Mouse (Mus musculus) midbrain, embryonic 10.5 days (tissue): ENCODE measurements around the gene Ninj1. TPM values are rescaled to one million over a fixed set of nuclear protein-coding genes. Genes with fewer than 3 reads are reported as not detected.

Experiments used
- DNase-seq: peaks from one replicate; pipeline ENCODE4 v3.0.0-alpha.2; 2017; ENCODE audit warnings: low spot score
- H3K27ac ChIP-seq: fragments of 300-500 bp; sonication (generic); replicated peaks from 2 replicates; pipeline ENCODE4 v1.5.1; 2016; ENCODE audit warnings: mild to moderate bottlenecking
- H3K27me3 ChIP-seq: fragments of 300-500 bp; sonication (generic); 2 replicates; pipeline ENCODE4 v1.6.1; 2016; ENCODE audit warnings: low read depth, mild to moderate bottlenecking; ENCODE audit not compliant: poor library complexity, severe bottlenecking
- H3K36me3 ChIP-seq: fragments of 300-500 bp; sonication (generic); 2 replicates; pipeline ENCODE4 v1.6.1; 2016; ENCODE audit warnings: mild to moderate bottlenecking, moderate library complexity
- H3K4me1 ChIP-seq: fragments of 300-500 bp; sonication (generic); 2 replicates; pipeline ENCODE4 v1.6.1; 2016
- H3K4me3 ChIP-seq: fragments of 300-500 bp; sonication (generic); 2 replicates; pipeline ENCODE4 v1.5.1; 2016; ENCODE audit warnings: mild to moderate bottlenecking, moderate library complexity
- H3K9me3 ChIP-seq: fragments of 300-500 bp; sonication (generic); replicated peaks from 2 replicates; pipeline ENCODE4 v1.6.1; 2016; ENCODE audit warnings: mild to moderate bottlenecking
- WGBS: fragments of 180-500 bp; shearing (Covaris S2); methylation state at CpG from one replicate; pipeline ENCODE4 v1.1.7; 2016; 5-methylcytosine and 5-hydroxymethylcytosine counted together
- polyA plus RNA-seq: library from polyadenylated mRNA; unstranded; fragments of >200 nt; fragmentation: Nextera tagmentation; extraction: Ambion mirVana; gene quantifications from 2 replicates; pipeline ENCODE4 v1.2.1, GENCODE M21; 2016

Ninj1 gene
- polyA plus RNA-seq = 23.1 and 24.3 TPM in 2 replicates

DNA sequence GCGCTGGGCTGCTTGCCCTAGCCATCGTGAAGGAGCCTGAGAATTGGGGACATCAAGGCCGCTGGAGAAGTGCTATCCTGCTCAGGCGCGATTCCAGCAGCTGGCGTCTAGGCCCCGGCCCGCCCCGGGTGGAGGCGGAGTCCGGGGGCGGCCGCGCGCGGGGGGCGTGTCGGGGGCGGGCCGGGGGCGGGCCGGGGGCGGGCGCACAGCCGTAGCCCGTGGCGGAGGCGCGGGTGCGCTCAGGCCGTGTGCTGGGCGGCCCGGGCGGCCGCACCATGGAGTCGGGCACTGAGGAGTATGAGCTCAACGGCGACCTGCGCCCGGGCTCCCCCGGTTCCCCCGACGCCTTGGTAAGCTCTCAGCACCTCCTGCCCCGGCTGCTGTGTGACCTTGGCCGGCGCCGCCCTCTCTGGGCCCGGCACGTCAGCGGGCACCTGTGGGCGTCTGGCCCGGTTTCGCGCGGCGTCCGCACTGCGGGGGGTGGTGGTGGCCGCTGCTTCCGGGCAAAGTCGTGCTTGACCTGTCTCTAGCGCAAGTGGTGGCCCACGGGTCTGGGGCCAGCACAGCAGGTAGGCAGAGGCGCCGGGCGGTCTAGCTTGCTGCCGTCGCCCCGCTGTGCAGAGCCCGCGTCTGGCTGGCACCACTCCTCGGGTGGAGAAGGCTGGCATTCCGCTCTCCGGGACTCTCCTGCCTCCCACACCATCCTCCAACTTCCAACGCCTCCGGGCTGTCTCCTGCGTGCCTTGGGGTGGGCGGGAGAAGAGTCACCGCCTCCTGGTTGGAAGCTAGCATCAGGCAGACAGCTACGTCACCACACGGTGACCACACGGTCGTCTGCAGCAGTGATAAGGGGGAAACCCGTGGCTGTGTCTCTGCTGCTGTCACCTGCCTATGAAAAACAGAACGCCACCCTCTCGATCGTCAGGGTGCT is at the start of gene Ninj1:
Ninj1 (plus strand) TSS at position 198 of the 931 bp plus-strand sequence.
- H3K27ac ChIP-seq = peak within 1 kb of the TSS; percentile 74
- DNase-seq = peak; percentile 79
- peaks cover 53% of the 10 kb centered on the region for H3K27me3 ChIP-seq
- peak within 1 kb of the TSS; percentile 70 for H3K4me3 ChIP-seq
- H3K4me1 ChIP-seq = peaks cover 48% of the 10 kb centered on the region
- 1% methylated on average over 81 of the region's 87 CpGs for WGBS
- no peaks in the 10 kb centered on the region for H3K36me3 ChIP-seq
- H3K9me3 ChIP-seq = no peaks in the 10 kb centered on the region

DNA sequence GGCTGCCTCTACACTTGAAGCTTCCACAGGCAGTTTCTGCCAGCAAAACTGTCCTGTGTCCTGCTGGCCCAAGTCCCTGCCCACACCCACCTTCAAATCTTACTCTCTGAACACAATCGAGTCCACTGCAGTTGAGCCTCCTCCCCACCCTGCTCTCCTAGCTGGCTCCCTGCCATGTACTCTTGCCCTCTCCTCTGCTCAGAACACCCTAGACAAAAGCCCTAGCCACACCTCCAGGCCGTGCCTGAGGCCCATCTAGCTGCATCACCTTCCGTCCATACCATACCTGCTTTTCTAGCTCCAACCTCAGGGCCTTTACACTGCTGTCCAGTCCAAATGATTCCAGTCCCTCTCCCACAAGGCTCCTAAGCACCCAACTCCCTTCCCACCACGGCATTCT is 46.7 kb upstream of the Ninj1 start:
- H3K9me3 ChIP-seq = no peaks in the 10 kb centered on the region
- peaks cover 20% of the 10 kb centered on the region for H3K27me3 ChIP-seq
- no peak for DNase-seq
- WGBS = 82% methylated on average over 4 of the region's 4 CpGs
- H3K4me3 ChIP-seq = no peak overlapping the region
- H3K36me3 ChIP-seq = peaks cover 8% of the 10 kb centered on the region; the same call in 1 of the 2 replicates
- no peak overlapping the region; the same call in 1 of the 2 replicates for H3K27ac ChIP-seq
- H3K4me1 ChIP-seq = peaks cover 31% of the 10 kb centered on the region

DNA sequence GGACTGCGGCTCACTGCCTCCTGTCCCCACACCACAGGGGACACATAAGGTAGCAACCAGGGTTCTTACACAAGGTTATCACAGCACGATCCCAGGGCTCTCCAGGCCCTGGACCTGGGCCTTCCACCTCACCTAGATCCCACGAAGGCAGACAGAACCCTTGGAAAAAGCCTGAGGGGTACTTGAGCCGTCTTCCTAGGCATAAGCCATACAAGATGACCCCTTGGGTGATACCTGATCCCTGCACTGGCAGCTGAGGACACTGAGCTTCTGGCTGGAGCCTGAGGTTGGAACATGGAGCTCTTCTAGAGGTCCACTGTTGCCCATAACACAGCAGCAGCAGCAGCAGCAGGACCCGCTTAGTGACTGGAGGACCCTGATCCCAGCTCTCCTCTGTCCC is 44.9 kb upstream of the Ninj1 start:
- H3K9me3 ChIP-seq = no peaks in the 10 kb centered on the region
- H3K27ac ChIP-seq = no peak overlapping the region
- no peak overlapping the region for H3K4me3 ChIP-seq
- H3K36me3 ChIP-seq = peaks cover 8% of the 10 kb centered on the region; the same call in 1 of the 2 replicates
- WGBS = 80% methylated on average over 5 of the region's 5 CpGs
- H3K27me3 ChIP-seq = peaks cover 37% of the 10 kb centered on the region
- H3K4me1 ChIP-seq = peaks cover 49% of the 10 kb centered on the region
- DNase-seq = no peak

DNA sequence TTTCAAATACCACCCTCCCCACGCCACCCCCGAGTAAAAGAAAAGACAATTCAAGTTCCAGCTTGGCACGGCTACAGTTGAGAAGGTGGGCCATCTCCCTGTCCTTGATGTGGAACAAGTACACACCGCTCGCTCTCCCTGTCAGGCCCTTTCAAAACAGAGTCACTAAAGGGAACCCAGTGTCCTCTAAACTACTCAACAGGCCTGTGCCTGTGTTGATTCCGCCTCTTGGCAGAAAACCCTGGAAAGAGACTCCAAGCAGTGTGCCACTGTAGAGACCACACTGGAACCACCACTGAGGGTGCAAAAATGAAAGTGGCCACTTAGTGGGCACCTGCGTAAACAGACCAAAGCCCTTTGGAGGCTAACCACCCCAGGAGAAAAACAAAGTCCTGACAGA is 44.0 kb upstream of the Ninj1 start:
- H3K4me3 ChIP-seq = no peak overlapping the region
- no peaks in the 10 kb centered on the region for H3K9me3 ChIP-seq
- DNase-seq = no peak
- peaks cover 43% of the 10 kb centered on the region for H3K27me3 ChIP-seq
- peaks cover 58% of the 10 kb centered on the region for H3K4me1 ChIP-seq
- 94% methylated on average over 7 of the region's 7 CpGs for WGBS
- no peak overlapping the region for H3K27ac ChIP-seq
- peaks cover 8% of the 10 kb centered on the region; the same call in 1 of the 2 replicates for H3K36me3 ChIP-seq

DNA sequence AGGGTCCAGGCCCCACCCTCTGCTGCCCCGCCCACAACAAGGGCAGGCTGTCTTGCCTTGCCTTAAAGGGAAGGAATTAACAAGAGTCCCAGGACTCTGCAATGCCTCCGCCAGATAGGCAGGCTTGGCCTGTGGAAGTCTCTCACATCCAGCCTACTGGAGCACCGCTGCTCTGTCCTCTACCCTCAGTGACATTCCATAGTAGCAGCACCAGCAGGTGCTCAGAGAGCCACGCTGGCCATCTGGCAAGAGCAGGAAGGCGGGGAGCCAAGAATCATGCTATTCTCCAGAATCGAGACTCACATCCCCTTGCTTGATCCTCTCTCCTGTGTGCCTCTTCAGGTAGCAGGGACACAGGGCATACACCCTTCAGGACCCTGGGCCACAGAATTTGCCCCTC is 42.8 kb upstream of the Ninj1 start:
- Histone ChIP-seq H3K4me3 (peak overlapping the region; percentile 11; the same call in 1 of the 2 replicates), H3K36me3 (peaks cover 5% of the 10 kb centered on the region; the same call in 1 of the 2 replicates), H3K27ac (no peak overlapping the region), H3K4me1 (peaks cover 58% of the 10 kb centered on the region), H3K27me3 (peaks cover 54% of the 10 kb centered on the region), H3K9me3 (no peaks in the 10 kb centered on the region)
- 65% methylated on average over 6 of the region's 6 CpGs for WGBS
- no peak for DNase-seq

DNA sequence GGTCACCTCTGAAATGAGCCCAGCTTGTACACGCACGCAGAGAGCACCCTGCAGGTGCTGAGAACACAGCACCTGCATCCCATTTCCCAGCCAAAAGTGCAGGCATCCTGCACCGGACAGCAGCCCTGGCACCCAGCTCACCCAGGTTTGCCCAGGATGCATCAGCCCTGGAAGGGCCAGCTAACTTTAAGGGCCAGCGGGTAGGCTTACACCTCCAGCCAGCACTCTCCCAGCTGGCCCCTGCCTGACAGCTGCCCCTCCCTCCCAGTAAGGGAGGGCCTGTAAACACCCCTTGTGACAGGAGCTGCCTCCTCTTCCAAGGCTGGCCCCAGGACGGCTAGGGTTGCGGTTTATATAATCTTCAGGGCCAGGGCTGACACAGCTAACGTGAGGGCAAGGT is 41.9 kb upstream of the Ninj1 start:
- Histone ChIP-seq H3K4me3 (peak overlapping the region; percentile 92), H3K36me3 (0 out of 2 replicates have a peak, but pooled peaks cover 4% of the 10 kb centered on the region), H3K4me1 (peaks cover 57% of the 10 kb centered on the region), H3K27me3 (peaks cover 63% of the 10 kb centered on the region), H3K27ac (no peak overlapping the region), H3K9me3 (no peaks in the 10 kb centered on the region)
- WGBS = 43% methylated on average over 7 of the region's 7 CpGs
- no peak for DNase-seq

DNA sequence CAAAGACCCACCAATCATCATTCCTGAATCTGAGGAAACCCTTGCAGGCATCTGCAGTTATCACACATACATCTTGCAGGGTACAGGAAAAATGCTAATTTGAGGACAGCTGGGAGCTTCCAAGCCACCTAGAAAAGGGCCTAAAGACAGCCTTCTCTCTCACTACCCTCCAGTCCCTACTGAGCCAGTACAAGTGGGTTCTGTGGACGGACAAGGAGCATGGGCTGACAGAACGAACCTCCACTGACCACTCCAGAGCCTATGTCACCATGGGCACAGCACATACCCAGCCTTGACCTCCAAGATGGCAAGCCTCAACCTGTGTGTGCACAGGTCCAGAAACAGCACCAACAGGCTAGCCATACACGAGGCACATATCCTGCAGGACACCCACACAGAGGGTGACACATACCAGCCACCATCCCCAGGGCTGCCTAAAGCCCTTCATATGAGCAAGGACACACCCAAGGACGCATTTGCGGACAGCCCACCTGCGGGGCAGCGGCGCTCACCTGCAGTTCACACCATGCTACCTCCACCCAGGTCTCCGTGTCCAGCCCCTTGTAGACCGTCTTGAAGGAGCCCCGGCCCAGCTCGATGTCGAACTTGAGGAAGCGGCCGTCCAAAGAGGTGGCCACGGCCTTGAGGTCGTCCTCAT is 41.1 kb upstream of the Ninj1 start:
- no peak for DNase-seq
- H3K4me1 ChIP-seq = peaks cover 54% of the 10 kb centered on the region
- H3K9me3 ChIP-seq = no peaks in the 10 kb centered on the region
- peaks cover 70% of the 10 kb centered on the region for H3K27me3 ChIP-seq
- peak overlapping the region; percentile 84 for H3K27ac ChIP-seq
- H3K4me3 ChIP-seq = peak overlapping the region; percentile 92
- 22% methylated on average over 17 of the region's 17 CpGs for WGBS
- 0 out of 2 replicates have a peak, but pooled peaks cover 4% of the 10 kb centered on the region for H3K36me3 ChIP-seq

DNA sequence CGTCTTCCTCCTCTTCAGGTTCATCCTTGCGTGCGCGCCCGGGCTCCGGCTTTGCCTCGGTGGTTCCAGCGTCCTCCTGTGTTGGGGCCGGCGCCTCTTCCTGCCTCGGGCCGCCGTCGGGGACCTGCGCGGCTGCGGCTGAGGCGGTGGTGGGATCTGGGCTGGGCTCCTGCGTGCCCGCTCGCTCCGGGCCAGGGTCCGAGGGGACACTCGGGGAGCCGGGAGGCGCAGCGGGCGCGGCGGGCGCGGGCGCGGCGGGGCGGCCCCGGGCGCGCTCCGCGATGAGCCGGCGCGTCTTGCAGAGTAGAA is 40.6 kb upstream of the Ninj1 start:
- Histone ChIP-seq H3K9me3 (no peaks in the 10 kb centered on the region), H3K27ac (peak overlapping the region; percentile 84), H3K36me3 (0 out of 2 replicates have a peak, but pooled peaks cover 4% of the 10 kb centered on the region), H3K4me1 (peaks cover 54% of the 10 kb centered on the region), H3K27me3 (peaks cover 70% of the 10 kb centered on the region), H3K4me3 (peak overlapping the region; percentile 92)
- under 1% methylated on average over 44 of the region's 44 CpGs for WGBS
- peak; percentile 49 for DNase-seq

DNA sequence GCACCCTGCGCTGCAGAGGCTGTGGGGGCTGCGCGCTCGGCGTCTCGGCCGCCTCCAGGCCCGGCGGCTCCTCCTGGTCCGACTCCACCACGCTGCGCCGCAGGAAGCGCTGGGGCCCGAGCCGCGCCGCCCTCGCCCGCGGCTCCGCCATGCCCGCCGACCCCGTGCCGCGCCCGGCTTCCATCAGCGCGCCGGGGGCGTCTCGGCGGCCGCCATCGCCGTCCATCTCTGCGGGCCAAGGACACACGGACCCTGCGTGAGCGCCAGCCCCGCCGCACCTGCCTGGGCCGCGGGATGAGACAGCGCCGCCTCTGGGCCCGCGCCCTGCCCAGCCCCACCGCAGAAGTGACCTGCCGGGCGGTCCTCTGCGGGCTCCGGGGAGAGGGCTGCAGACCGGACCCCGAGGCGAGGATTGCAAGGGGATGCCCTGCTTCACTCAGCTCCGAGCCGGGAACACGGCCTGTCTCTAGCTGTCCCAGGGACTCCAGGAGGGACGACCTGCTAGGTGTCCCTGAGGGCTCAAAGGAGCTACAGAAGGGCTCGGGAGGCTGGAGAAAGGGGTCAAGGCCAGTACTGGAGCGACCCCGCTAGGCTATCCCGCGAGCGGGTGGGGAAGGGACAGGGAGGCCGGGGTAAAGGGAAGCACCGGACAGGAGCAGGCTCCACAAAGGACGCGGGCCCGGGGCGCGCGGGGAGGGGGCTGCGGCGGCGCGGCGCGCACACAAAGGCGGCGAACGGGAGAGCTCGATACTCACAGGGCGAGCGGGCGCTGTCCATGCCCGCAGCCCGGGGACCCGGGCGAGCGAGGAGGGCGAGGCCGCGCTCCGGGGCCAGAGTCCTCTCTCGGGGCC is 40.1 kb upstream of the Ninj1 start:
- Histone ChIP-seq H3K4me1 (peaks cover 52% of the 10 kb centered on the region), H3K27ac (peak overlapping the region; percentile 84), H3K4me3 (peak overlapping the region; percentile 92), H3K36me3 (0 out of 2 replicates have a peak, but pooled peaks cover 4% of the 10 kb centered on the region), H3K27me3 (peaks cover 70% of the 10 kb centered on the region), H3K9me3 (no peaks in the 10 kb centered on the region)
- DNase-seq = peak; percentile 80
- WGBS = under 1% methylated on average over 84 of the region's 98 CpGs

DNA sequence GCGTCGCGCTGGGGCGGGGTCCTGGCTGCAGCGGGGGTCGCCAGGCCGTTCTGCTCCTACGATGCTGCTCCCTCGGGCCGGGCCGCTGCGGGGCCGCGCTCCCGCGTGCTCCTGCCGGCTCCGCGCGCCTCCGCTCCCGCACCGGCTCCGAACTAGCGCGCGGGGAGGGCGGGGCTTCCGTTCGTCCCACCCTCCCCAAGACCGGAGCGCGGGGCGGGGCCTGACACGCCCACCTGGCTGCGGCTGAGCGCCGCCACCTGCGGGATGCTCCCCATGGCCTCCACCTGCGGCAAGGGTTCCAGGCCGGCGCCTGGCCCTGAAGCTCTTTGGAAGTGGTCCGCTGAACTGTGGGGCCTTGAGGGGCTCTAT is 39.4 kb upstream of the Ninj1 start, which contains the start of gene Wnk2:
Wnk2 (minus strand) TSS at position 157 of the 369 bp plus-strand sequence.
- DNase-seq = peak; percentile 68
- no peaks in the 10 kb centered on the region for H3K36me3 ChIP-seq
- H3K27me3 ChIP-seq = peaks cover 70% of the 10 kb centered on the region
- 2% methylated on average over 22 of the region's 43 CpGs for WGBS
- no peaks in the 10 kb centered on the region for H3K9me3 ChIP-seq
- H3K27ac ChIP-seq = peak within 1 kb of the TSS; percentile 84
- H3K4me1 ChIP-seq = peaks cover 46% of the 10 kb centered on the region
- H3K4me3 ChIP-seq = peak within 1 kb of the TSS; percentile 92

DNA sequence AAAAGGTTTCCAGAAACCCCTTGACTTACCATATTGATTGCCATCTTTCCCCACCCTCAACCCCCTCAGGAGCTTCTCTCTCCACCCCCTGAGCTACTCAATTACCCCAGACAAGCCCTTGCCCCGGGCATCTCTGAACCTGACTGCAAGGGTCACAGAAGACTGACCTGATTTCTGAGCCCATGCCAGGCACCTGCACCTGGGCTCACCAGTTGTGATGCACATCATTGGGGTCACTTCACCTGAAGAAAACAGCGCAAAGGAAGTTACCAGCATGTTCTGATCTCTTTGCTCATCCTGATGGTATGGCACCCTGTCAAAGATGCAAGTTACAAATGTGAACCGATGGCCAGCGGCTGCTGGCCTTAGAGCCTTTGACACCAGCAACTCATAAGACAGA is 38.6 kb upstream of the Ninj1 start:
- Histone ChIP-seq H3K4me3 (no peak overlapping the region), H3K27me3 (peaks cover 70% of the 10 kb centered on the region)

DNA sequence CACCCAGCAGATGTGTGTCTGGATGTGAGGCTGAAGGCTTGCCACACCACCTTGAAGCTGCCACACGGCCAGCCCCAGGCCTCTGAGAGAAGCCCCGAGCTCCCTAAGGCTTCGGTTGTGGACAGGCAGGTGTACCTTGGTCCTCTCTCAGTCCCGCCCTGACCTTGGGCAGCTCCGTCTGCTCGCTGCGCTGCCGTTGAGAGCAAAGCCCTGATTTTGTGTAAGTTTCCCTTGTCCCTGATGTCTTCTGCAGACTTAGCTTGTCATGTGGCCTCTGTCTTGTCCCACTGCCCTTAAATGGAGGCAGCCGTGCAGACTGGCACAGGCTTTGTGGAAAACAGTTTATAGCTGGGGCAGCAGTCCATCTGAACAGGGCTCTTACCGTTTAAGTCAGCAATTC is 33.3 kb upstream of the Ninj1 start:
- 0 out of 2 replicates have a peak, but pooled peaks cover 7% of the 10 kb centered on the region for H3K9me3 ChIP-seq
- DNase-seq = no peak
- peaks cover 8% of the 10 kb centered on the region; the same call in 1 of the 2 replicates for H3K4me1 ChIP-seq
- H3K36me3 ChIP-seq = no peaks in the 10 kb centered on the region
- no peak overlapping the region for H3K4me3 ChIP-seq
- H3K27ac ChIP-seq = no peak overlapping the region
- peaks cover 21% of the 10 kb centered on the region for H3K27me3 ChIP-seq
- 85% methylated on average over 10 of the region's 10 CpGs for WGBS

More for the DNA sequence above, 38.6 kb upstream of the Ninj1 start:
- Histone ChIP-seq H3K27ac (no peak overlapping the region), H3K36me3 (no peaks in the 10 kb centered on the region), H3K9me3 (no peaks in the 10 kb centered on the region), H3K4me1 (peaks cover 45% of the 10 kb centered on the region)
- no peak for DNase-seq
- 76% methylated on average over 4 of the region's 4 CpGs for WGBS
